Mouse (Mus musculus) hindbrain, postnatal 0 days (tissue): Measurements from ENCODE around the gene Peli3. TPM values are rescaled to one million over a fixed set of nuclear protein-coding genes. Genes with fewer than 3 reads are reported as not detected.

Experiments used
- ATAC-seq: fragments of 200-750 bp; cut with Nextera tagmentation; 2 replicates; pipeline ENCODE4 v1.8.0; 2017; ENCODE audit warnings: mild to moderate bottlenecking, moderate TSS enrichment, moderate library complexity
- DNase-seq: peaks from one replicate; pipeline ENCODE4 v3.0.0-alpha.2; 2015; ENCODE audit warnings: low spot score
- H3K27ac ChIP-seq: fragments of 300-500 bp; sonication (generic); 2 replicates; pipeline ENCODE4 v1.5.1; 2014; ENCODE audit warnings: mild to moderate bottlenecking
- H3K27me3 ChIP-seq: fragments of 300-500 bp; sonication (generic); 2 replicates; pipeline ENCODE4 v1.6.1; 2014; ENCODE audit warnings: low read length, mixed read lengths; ENCODE audit not compliant: insufficient read depth
- H3K36me3 ChIP-seq: fragments of 300-500 bp; sonication (generic); 2 replicates; pipeline ENCODE4 v1.6.1; 2014; ENCODE audit warnings: low read length, mixed read lengths; ENCODE audit not compliant: insufficient read depth
- H3K4me1 ChIP-seq: fragments of 300-500 bp; sonication (generic); 2 replicates; pipeline ENCODE4 v1.6.1; 2014; ENCODE audit warnings: antibody characterized with exemption, low read length, mixed read lengths; ENCODE audit not compliant: insufficient read depth
- H3K4me2 ChIP-seq: fragments of 300-500 bp; sonication (generic); 2 replicates; pipeline ENCODE4 v1.6.1; 2014; ENCODE audit warnings: low read depth, mild to moderate bottlenecking, low read length, moderate library complexity, mixed read lengths
- H3K4me3 ChIP-seq: fragments of 300-500 bp; sonication (generic); 2 replicates; pipeline ENCODE4 v1.5.1; 2014; ENCODE audit warnings: low read length
- H3K9ac ChIP-seq: fragments of 300-500 bp; sonication (generic); replicated peaks from 2 replicates; pipeline ENCODE4 v1.6.1; 2014; ENCODE audit warnings: mild to moderate bottlenecking, low read length, moderate library complexity, mixed read lengths
- H3K9me3 ChIP-seq: fragments of 300-500 bp; sonication (generic); 2 replicates; pipeline ENCODE4 v1.6.1; 2016; ENCODE audit warnings: low read length, mixed read lengths
- CTCF ChIP-seq: IDR thresholded peaks from 2 replicates; pipeline ENCODE4 v1.5.1; 2016; ENCODE audit warnings: antibody characterized with exemption, control low read depth, low read depth
- WGBS: fragments of 180-500 bp; shearing (Covaris S2); extraction: QIAGEN DNeasy Blood & Tissue Kit; methylation state at CpG from one replicate; pipeline ENCODE4 v1.1.7; 2014; 5-methylcytosine and 5-hydroxymethylcytosine counted together
- polyA plus RNA-seq: library from polyadenylated mRNA; unstranded; fragments of >200 nt; fragmentation: Nextera tagmentation; extraction: Ambion mirVana; gene quantifications from 2 replicates; pipeline ENCODE4 v1.2.1, GENCODE M21; 2015
- total RNA-seq: library from RNA; depleted of rRNA; stranded (reverse); fragments of >200 nt; gene quantifications from 2 replicates; pipeline ENCODE4 v1.2.3, GENCODE M21; 2014

The Peli3 gene
- total and polyA plus RNA-seq, 2 experiments from 2014 or later: 8.6 to 13.4 TPM

DNA sequence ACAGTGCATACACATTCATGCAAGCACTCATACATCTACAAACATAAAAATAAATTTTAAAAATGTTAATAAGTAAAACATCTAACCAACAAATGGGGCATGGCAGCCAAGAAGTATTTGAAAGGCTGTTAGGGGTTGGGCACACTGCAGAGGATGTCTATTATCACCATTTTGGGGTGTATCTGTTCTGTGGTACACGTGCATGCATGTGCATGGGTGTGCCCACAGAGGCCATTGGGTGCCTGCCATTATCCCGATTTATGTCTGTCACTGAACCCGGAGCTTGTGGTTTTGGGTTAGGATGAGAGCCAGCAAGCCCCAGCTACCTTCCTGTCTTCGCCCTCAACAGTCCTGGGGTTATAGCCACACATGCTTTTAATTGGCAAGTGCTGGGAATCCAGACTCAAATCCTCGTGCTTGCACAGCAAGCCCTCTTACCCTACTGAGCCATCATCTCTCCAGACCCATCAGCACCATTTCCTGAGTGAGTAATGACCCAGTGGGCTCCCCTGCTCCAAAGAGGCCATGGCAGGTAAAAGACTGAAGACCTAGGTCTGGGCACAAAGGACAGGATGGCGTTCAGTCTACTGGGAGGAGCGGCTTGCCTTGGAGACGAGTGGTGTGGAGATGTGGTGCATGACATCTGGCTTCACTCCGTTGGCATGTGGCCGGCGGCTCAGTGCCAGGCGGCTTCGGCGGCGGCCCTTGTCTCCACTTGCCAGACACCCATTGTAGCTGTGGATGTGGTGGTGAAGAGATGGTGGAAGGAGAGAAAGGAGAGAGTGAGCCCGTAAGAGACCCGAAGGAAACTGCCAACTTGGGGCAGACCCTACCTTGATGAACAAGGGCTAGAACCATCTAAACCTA lies 5.2 kb downstream of the Peli3 start:
- DNase-seq (no peak), ATAC-seq (no peak)
- Histone ChIP-seq H3K9me3 (no peaks in the 10 kb centered on the region), H3K4me2 (no peak overlapping the region), H3K9ac (no peak overlapping the region), H3K4me3 (no peak overlapping the region), H3K27ac (no peak overlapping the region), H3K4me1 (no peaks in the 10 kb centered on the region), H3K36me3 (0 out of 2 replicates have a peak, but pooled peaks cover 4% of the 10 kb centered on the region), H3K27me3 (no peaks in the 10 kb centered on the region)
- WGBS: 73% methylated on average over 17 of the region's 17 CpGs
- no peak for TF ChIP-seq CTCF

DNA sequence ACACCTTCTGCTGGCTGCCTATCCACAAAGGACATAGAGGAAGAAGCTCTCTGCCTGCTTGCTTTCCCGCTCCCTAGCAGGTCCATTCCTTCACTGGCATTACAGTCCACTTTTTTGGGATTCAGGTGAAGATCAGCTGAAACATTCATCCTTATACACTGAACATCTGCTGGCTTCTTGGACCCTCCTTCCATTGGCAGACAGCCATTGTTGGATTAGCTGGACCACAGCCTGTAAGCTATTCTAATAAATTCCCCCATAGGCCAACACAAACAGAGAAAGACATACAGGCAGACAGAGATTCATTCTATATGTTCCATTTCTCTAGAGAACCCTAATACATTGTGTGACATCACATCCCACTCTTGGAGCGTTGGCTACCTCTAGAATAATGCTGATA lies 6.0 kb downstream of the Peli3 start:
- TF ChIP-seq CTCF: no peak
- H3K36me3 ChIP-seq: 0 out of 2 replicates have a peak, but pooled peaks cover 4% of the 10 kb centered on the region
- H3K27me3 ChIP-seq: no peaks in the 10 kb centered on the region
- H3K9me3 ChIP-seq: no peaks in the 10 kb centered on the region
- 73% methylated on average over 2 of the region's 2 CpGs for WGBS
- H3K4me3 ChIP-seq: no peak overlapping the region
- no peak overlapping the region for H3K9ac ChIP-seq
- ATAC-seq (no peak), DNase-seq (peak; percentile 9)
- H3K4me2 ChIP-seq: no peak overlapping the region
- H3K27ac ChIP-seq: no peak overlapping the region
- no peaks in the 10 kb centered on the region for H3K4me1 ChIP-seq

DNA sequence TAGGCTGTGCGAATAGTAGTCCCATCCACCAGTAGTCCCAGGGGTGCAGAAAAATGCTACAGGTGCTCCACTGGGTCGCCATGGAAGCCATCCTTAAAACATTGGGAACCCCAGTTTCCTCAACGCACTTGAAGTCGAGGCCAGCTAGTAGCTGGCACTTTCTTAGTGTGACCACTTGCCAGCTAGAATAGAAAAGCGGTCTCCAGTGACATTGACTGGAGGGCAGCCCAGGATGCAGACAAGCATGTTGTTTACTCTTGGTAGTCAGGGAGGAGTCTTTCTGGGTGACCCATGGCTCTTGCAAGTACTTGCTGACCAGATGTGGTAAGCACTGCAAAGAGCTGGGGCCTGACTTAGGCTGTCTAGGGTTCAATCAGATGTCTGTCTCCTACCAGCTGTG lies 14.1 kb downstream of the Peli3 start:
- peak overlapping the region; percentile 63 for H3K4me3 ChIP-seq
- no peak for TF ChIP-seq CTCF
- peak overlapping the region; percentile 57; the same call in 1 of the 2 replicates for H3K9ac ChIP-seq
- no peaks in the 10 kb centered on the region for H3K9me3 ChIP-seq
- H3K27ac ChIP-seq: peak overlapping the region; percentile 78
- DNase-seq: peak; percentile 46
- H3K4me2 ChIP-seq: peak overlapping the region; percentile 67
- H3K4me1 ChIP-seq: peaks cover 11% of the 10 kb centered on the region; the same call in 1 of the 2 replicates
- H3K27me3 ChIP-seq: no peaks in the 10 kb centered on the region
- H3K36me3 ChIP-seq: no peaks in the 10 kb centered on the region; the same call in 1 of the 2 replicates
- 44% methylated on average over 5 of the region's 5 CpGs for WGBS
- ATAC-seq: 0 out of 2 replicates have a peak, but pooled peaks have one; percentile 1

DNA sequence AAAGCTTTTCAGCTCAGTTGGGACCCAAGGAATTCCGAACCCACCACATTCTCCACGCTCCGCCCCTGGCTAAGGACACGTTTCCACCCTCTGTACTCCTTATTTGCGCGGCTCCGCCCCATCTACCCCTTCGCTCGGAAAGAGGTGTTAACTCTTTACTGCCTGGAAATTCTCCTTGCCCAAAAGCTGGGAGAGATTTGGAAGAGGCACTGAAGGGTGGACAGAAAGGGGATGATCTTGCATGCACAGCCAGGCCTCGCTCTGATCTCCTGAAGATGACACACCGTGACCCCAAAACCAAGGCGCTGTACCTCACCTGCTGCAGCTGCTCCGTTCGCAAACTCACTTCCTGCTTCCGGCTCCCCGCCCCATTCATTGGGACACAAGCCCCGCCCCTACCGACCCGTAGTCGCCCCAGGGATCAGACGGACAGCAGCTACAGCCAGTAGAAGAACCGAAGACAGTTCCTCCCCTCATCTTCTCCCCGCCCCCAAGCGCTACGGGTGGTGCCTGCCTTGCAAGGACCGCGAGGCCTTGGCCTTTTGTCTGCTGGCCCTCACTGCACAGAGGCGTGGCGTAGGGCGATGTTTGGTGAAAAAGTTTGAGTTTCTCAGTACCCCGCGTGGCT lies 14.9 kb downstream of the Peli3 start, which contains the start of gene Dpp3:
Gene Dpp3, minus strand, starts transcription at position 384 of the 628 bp plus-strand sequence.
- Histone ChIP-seq H3K27ac (peak within 1 kb of the TSS; percentile 78), H3K27me3 (no peaks in the 10 kb centered on the region), H3K36me3 (peaks cover 5% of the 10 kb centered on the region), H3K9me3 (no peaks in the 10 kb centered on the region), H3K4me2 (peak within 1 kb of the TSS; percentile 67), H3K4me1 (peaks cover 11% of the 10 kb centered on the region; the same call in 1 of the 2 replicates), H3K4me3 (peak within 1 kb of the TSS; percentile 63), H3K9ac (peak within 1 kb of the TSS; percentile 57)
- ATAC-seq: peak; percentile 97
- peak; percentile 98 for DNase-seq
- TF ChIP-seq CTCF: no peak
- 0% methylated on average over 32 of the region's 32 CpGs for WGBS

DNA sequence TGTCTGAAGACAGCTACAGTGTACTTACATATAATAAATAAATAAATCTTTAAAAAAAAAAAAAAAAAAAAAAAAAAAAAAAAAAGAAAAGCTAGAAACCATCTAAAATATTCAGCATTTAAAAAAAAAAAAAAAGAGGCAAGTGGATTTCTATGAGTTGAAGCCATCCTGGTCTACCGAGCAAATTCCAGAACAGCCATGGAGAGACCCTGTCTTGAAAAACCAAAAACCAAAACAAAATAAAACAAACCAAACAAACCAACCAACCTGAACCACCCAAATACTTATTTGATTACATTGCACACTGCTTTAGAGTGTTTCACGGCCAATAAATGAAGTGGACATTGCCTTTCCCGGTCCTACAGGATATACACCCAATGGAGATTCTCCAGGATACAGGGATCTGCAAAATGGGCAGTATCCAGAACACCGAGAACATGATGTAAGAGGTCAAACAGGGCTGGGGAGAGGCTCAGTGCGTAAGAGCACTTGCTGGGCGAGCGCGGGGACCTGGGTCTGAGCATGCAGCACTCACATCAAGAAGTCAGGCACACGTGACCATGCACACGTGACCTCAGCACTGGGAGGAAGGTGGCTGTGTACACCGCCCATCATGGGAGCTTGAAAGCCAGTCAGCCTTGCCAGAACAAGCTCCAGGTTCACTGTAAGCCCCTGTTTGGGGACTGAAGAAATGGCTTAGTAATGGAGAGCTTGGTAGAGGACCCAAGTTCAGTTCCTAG lies 17.6 kb downstream of the Peli3 start:
- no peak overlapping the region for H3K9ac ChIP-seq
- H3K4me2 ChIP-seq: no peak overlapping the region
- TF ChIP-seq CTCF: no peak
- H3K9me3 ChIP-seq: no peaks in the 10 kb centered on the region
- H3K27me3 ChIP-seq: no peaks in the 10 kb centered on the region
- WGBS: 97% methylated on average over 11 of the region's 11 CpGs
- DNase-seq (no peak), ATAC-seq (no peak)
- peaks cover 32% of the 10 kb centered on the region for H3K36me3 ChIP-seq
- H3K4me3 ChIP-seq: no peak overlapping the region
- no peak overlapping the region for H3K27ac ChIP-seq
- H3K4me1 ChIP-seq: peaks cover 11% of the 10 kb centered on the region; the same call in 1 of the 2 replicates

DNA sequence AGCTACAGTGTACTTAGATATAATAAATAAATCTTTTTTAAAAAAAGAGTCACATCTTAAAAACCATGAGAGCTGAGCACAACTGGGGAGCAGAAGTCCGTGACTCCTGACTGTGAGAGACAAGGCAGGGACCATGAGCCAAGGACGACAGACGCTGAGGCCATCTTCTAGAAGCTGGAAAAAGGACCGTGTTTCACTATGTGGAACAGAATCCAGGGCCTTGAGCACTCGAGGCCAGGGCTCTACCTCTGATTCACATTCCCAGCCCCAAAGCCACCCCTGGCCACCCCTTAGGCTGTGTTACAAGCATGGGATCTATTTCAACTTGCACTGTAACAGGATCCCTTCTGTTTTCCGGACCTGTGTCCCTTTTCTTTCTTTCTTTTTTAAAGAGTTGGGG lies 23.3 kb downstream of the Peli3 start:
- H3K27me3 ChIP-seq: no peaks in the 10 kb centered on the region
- no peak overlapping the region for H3K27ac ChIP-seq
- H3K4me2 ChIP-seq: no peak overlapping the region
- 88% methylated on average over 6 of the region's 6 CpGs for WGBS
- H3K36me3 ChIP-seq: peaks cover 71% of the 10 kb centered on the region
- no peaks in the 10 kb centered on the region for H3K9me3 ChIP-seq
- no peak for TF ChIP-seq CTCF
- DNase-seq (no peak), ATAC-seq (no peak)
- no peak overlapping the region for H3K9ac ChIP-seq
- H3K4me3 ChIP-seq: no peak overlapping the region
- H3K4me1 ChIP-seq: no peaks in the 10 kb centered on the region
